Mouse (Mus musculus): ENCODE data around the gene Smg9.

Smg9 gene

GRCm38 (mm10) chr7:24399256-24400081 is at the start of gene Smg9:
Gene Smg9, plus strand, starts transcription at chr7:24399619.
- peak; percentile 96 for DNase-seq

- no peak for DNase-seq
These were observed 43.8 kb upstream of the Smg9 start for GRCm38 (mm10) chr7:24355646-24356045.

DNA sequence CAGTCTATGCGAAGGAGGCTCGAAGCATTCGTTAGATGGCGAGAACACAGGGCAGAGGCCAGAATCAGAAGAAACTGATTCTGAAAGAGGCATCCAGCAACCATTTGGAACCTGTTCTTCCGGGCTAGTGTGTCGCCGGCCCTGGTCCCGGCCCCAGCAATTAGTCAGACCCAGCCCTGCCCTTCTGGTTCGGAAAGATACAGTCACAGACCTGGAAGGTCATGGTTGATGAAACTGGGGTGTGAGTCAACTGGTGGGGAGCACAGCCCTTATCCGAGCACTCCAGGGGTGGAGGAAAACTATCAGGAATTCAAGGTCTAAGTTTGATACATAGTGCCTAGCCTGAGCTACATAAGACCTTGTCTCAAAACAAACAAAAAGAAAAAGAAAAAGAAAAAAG is 43.3 kb upstream of the Smg9 start:
- no peak for DNase-seq

GRCm38 (mm10) chr7:24357899-24358298 is 41.5 kb upstream of the Smg9 start:
- DNase-seq, result no peak

GRCm38 (mm10) chr7:24359269-24359668 is 40.1 kb upstream of the Smg9 start:
- DNase-seq, result no peak

- no peak for DNase-seq
These were observed 38.4 kb upstream of the Smg9 start for GRCm38 (mm10) chr7:24361001-24361400.

DNA sequence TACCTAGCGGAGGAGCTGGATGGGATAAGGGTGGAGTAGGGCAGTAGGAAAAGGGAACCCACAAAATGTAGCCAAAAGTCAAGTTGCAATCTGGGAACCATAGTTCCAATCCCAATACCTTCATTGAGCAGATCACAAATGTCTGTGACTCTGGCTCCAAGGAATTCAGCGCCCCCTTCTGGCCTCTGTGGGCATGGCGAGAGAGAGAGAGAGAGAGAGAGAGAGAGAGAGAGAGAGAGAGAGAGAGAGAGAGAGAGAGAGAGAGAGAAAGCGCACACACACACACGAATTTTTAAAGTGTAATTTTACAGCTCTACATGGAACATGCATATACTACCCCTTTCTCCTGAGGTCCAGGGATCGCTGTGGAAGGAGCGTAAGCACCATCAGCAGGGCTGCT is 36.2 kb upstream of the Smg9 start:
- DNase-seq, result no peak

GRCm38 (mm10) chr7:24364827-24365226 is 34.6 kb upstream of the Smg9 start:
- peak; percentile 83 for DNase-seq

DNA sequence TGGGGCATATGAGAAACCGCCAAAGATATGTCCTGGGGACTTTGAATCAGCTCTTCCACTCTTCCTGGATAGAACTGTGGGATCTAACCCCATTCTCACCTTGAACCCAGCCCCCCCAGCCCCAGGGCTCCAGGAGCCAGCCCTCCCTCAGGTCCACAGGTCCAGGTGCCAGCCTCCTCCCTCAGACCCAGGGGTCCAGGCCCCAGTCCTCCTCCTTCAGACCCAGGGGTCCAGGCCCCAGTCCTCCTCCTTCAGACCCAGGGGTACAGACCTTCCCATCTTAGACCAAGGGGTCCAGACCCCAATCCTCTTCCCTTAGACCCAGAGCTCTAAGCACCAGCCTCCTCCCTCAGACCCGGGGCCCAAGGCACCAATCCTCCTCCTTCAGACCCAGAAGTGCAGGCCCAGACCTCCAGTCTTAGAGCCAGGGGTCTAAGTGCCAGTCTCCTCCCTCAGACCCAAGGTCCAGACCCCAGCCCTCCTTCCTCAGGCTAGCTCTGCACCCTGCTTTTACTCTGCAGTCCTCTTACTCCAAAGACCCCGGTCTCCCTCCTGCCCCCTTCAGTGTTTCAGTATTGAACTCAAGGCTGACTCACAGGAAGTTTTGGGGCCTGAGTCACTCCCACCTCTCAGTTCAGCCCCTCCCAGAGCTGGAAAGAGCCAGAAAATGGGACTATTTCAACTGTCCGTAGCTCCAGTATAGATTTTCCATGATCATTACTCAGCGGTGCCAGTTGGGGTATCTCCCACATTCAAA is 34.0 kb upstream of the Smg9 start:
- no peak for DNase-seq

DNA sequence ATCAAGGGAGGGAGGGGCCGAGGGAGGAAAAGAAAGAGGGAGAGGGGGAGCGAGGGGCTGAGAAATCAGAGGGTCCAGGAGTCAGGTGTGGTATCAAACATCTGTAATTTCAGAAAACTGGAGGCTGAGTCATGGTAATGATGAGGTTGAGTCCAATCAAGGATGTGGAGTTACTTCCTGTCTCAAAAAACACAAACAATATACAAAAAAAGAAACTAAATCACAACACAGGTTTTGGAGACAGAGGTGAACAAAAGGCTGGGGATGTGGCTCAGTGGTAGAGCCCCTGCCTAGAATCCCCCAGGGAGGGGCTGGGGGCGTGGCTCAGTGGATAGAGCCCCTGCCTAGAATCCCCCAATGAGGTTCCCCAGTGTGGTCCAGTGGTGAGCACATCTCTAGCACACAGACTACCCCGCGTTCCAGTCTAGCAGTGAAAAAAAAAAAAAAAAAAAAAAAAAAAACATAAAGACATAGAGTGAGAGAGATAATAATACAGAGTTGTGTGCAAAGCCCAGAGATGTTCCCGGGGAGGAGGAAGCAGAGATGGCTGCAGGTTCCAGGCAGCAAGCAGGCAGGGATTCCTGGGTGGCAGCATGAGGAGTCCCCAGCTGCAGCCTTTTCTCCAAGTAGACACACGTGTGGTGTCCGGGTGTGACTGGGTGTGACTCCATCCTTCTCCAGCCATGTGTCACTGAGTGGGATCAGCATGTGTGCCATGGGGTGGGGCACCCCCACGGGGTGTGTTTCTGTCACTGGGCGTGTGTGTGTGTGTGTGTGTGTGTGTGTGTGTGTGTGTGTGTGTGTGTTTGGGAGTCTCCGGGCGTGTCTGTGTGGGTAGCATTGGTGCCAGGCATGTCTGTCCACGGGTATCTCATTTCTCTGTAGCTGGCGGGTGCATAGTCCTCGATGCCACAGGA is 32.4 kb upstream of the Smg9 start:
- no peak for DNase-seq

- no peak for DNase-seq
These were observed 31.2 kb upstream of the Smg9 start for GRCm38 (mm10) chr7:24368226-24368625.

- no peak for DNase-seq
These were observed 30.5 kb upstream of the Smg9 start for GRCm38 (mm10) chr7:24368946-24369345.

GRCm38 (mm10) chr7:24369731-24370541 is 29.5 kb upstream of the Smg9 start, which contains the start of gene Kcnn4:
Gene Kcnn4, plus strand, starts transcription at chr7:24370263.
- DNase-seq, result no peak

- no peak for DNase-seq
These were observed 28.2 kb upstream of the Smg9 start for GRCm38 (mm10) chr7:24371012-24371808.

DNA sequence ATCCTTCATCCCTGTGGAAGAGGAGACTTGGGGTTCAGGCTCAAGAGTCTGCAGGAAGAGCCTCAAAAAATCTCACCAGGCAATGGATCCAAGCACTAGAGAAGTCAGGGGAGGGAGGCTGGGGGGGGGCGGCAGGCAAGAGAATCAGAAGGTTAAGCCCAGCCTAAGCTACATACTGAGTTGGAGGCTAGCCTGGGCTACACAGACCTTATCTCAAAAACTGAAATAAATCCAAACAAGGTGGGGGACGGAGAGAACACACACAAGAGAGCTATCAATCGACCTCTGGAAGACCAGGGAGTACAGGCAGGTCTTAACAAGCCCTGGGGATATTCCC is 27.6 kb upstream of the Smg9 start:
- no peak for DNase-seq

DNA sequence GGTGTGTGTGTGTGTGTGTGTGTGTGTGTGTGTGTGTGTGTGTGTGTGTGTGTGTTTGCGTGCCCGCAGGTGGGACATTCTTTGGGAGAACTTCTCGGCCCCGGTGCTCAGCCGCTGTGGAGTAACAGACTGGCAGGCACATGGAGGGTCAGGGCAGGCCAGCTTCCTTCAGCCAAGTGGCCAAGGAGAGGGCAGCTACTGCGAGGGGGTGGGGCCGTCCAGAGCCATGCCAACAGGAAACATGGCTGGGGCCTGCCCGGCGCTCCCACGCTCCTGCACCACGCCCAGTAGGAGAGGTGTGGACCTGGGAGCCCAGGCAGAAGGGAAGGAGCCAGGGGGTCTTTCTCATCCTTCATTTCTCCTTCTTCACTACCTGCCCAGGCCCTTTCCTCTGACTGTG is 27.1 kb upstream of the Smg9 start:
- DNase-seq, result no peak

GRCm38 (mm10) chr7:24372786-24373185 is 26.6 kb upstream of the Smg9 start:
- no peak for DNase-seq

DNA sequence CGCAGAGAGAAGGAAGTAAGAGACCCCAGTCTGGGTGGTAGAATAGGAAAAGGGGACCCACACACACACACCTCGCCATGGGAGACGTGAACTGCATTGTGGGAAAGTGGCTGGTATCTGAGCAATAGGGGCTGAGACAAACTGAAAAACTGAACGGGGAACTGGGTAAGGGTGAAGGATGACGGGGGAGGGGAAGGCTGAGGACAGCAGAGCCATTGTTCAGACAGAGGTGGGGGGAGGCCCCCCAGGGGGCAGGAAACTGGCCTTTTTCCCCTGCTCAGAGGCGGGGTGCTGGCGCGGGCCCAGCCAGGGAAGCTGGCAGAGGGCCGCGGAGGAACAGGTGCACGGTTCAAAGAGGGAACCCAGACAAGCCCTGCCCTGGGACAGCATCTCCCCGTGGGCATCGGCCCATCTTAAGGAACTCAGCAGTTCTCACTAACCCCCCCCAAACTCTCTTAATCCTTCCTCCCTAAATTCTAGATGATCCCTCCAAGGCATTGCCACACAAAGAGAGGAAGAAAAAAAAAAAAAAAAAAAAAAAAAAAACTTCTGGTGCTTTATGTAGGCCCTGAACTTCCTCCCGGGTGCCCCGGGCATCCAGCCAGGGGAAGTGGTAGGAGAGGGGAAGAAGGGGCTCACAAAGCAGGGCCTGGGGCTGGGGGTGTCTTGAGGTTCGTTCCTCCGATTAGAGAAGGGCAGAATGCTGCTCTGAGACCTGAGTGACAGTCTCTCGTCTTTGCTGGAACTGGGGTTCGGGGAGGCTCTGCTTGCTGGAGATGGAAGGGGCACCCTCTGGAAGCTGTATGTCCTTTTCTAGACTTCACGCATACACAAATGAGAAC is 25.7 kb upstream of the Smg9 start:
- no peak for DNase-seq

- DNase-seq, result no peak
These were observed 23.0 kb upstream of the Smg9 start for GRCm38 (mm10) chr7:24376456-24376855.

- peak; percentile 34 for DNase-seq
These were observed 22.1 kb upstream of the Smg9 start for GRCm38 (mm10) chr7:24377091-24377865.

All from cerebellum, adult 8-10 months (tissue).